Mouse (Mus musculus) limb, embryonic 10.5 days (tissue): ENCODE measurements around the gene Adora3. TPM values are rescaled to one million over a fixed set of nuclear protein-coding genes. Genes with fewer than 3 reads are reported as not detected.

Experiments
- DNase-seq: peaks from one replicate; pipeline ENCODE4 v3.0.0-alpha.2; 2017; ENCODE audit warnings: low spot score
- H3K27ac ChIP-seq: fragments of 300-500 bp; sonication (generic); 2 replicates; pipeline ENCODE4 v1.5.1; 2016; ENCODE audit warnings: mild to moderate bottlenecking
- H3K27me3 ChIP-seq: fragments of 300-500 bp; sonication (generic); 2 replicates; pipeline ENCODE4 v1.6.1; 2016; ENCODE audit warnings: low read depth, mild to moderate bottlenecking; ENCODE audit not compliant: poor library complexity, severe bottlenecking
- H3K36me3 ChIP-seq: fragments of 300-500 bp; sonication (generic); 2 replicates; pipeline ENCODE4 v1.6.1; 2016; ENCODE audit warnings: mild to moderate bottlenecking, moderate library complexity
- H3K4me1 ChIP-seq: fragments of 300-500 bp; sonication (generic); 2 replicates; pipeline ENCODE4 v1.6.1; 2016
- H3K4me3 ChIP-seq: fragments of 300-500 bp; sonication (generic); 2 replicates; pipeline ENCODE4 v1.5.1; 2016; ENCODE audit warnings: mild to moderate bottlenecking, moderate library complexity
- H3K9me3 ChIP-seq: fragments of 300-500 bp; sonication (generic); replicated peaks from 2 replicates; pipeline ENCODE4 v1.6.1; 2016; ENCODE audit warnings: mild to moderate bottlenecking
- WGBS: fragments of 180-500 bp; shearing (Covaris S2); methylation state at CpG from one replicate; pipeline ENCODE4 v1.1.7; 2016; 5-methylcytosine and 5-hydroxymethylcytosine counted together
- polyA plus RNA-seq: library from polyadenylated mRNA; unstranded; fragments of >200 nt; fragmentation: Nextera tagmentation; extraction: Ambion mirVana; gene quantifications from 2 replicates; pipeline ENCODE4 v1.2.1, GENCODE M21; 2016

The Adora3 gene
- 0.25 TPM in 1 of 2 replicates, not detected in the other for polyA plus RNA-seq

- H3K27me3 ChIP-seq = 0 out of 2 replicates have a peak, but pooled peaks cover 6% of the 10 kb centered on the region
- no peaks in the 10 kb centered on the region for H3K9me3 ChIP-seq
- no peak for DNase-seq
- whole genome bisulfite sequencing = 34% methylated on average over 3 of the region's 3 CpGs
- H3K4me3 ChIP-seq = no peak within 1 kb of the TSS
- no peak within 1 kb of the TSS for H3K27ac ChIP-seq
- H3K36me3 ChIP-seq = no peaks in the 10 kb centered on the region
- peaks cover 19% of the 10 kb centered on the region for H3K4me1 ChIP-seq
Observed at GRCm38 (mm10) chr3:105870558-105870957, at the start of gene Adora3, which contains the start of gene Tmigd3. Gene Adora3 (plus strand): TSS chr3:105870858. Gene Tmigd3 (plus strand): TSS chr3:105870903.

- H3K27ac ChIP-seq = no peak overlapping the region
- no peaks in the 10 kb centered on the region for H3K27me3 ChIP-seq
- peaks cover 6% of the 10 kb centered on the region for H3K4me1 ChIP-seq
- no peaks in the 10 kb centered on the region for H3K36me3 ChIP-seq
- no peaks in the 10 kb centered on the region for H3K9me3 ChIP-seq
- 92% methylated on average over 3 of the region's 3 CpGs for WGBS
- no peak overlapping the region for H3K4me3 ChIP-seq
- no peak for DNase-seq
Observed at GRCm38 (mm10) chr3:105821504-105821903, 49.2 kb upstream of the Adora3 start.

DNA sequence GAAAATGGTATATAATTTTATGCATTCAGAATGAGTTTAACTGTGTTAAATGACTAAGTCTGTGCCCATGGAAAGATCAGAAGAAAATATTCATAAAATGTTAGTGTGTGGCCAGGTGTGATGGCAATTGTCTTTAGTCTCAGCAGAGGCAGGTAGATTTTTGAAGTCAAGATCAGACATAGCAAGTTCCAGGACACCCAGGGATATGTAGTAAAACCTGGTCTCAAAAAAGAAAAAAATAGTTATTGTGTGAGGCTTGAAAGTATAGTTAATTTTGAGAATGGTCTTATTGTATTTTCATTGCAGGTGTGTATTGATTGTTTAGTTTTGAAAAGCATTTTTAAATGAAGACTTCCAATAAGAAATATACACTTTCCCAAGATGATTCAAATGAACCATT lies 47.0 kb upstream of the Adora3 start:
- Histone ChIP-seq H3K4me1 (peaks cover 6% of the 10 kb centered on the region), H3K9me3 (no peaks in the 10 kb centered on the region), H3K4me3 (no peak overlapping the region), H3K27me3 (no peaks in the 10 kb centered on the region), H3K36me3 (no peaks in the 10 kb centered on the region), H3K27ac (no peak overlapping the region)
- no peak for DNase-seq

DNA sequence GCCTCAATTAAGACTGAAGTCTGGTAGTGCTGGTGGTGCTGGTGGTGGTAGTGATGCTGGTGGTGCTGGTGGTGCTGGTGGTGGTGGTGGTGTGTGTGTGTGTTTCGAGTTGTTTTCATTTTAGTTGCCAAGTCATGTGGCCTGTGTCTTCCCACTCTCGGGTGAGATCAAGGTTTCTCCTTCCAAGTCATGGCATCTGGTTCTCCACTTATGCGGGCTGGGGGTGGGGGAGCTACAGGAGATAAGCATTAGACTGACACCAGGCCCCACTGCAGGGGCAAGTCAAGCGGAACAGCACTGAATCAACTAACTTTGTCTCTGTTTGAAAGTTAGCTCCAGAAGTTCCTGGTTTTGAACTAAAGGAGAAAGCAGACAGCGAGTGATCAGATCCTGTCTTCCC lies 46.6 kb upstream of the Adora3 start:
- Histone ChIP-seq H3K4me3 (no peak overlapping the region), H3K27ac (no peak overlapping the region), H3K36me3 (no peaks in the 10 kb centered on the region), H3K4me1 (peaks cover 6% of the 10 kb centered on the region), H3K27me3 (no peaks in the 10 kb centered on the region), H3K9me3 (no peaks in the 10 kb centered on the region)
- WGBS = 51% methylated on average over 5 of the region's 5 CpGs
- no peak for DNase-seq

DNA sequence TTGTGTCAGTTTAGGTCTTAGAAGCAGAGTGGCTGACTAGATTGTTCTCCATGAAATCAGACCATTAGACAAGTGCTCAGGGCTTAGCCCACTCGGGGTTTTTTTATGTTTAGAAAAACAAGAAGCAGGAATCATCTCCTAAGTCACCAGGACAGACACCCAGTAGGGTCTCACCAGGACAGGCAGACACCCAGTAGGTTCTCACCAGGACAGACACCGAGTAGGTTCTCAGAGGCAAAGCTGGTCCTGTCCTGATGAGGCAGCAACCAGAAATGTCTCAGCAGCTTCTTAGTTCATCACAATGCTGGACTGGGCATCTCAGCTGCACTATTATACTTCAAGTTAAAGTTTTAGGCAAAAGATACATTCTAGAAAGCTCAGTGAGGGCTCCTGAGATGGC lies 46.0 kb upstream of the Adora3 start:
- no peak for DNase-seq
- H3K36me3 ChIP-seq = no peaks in the 10 kb centered on the region
- H3K4me1 ChIP-seq = peaks cover 6% of the 10 kb centered on the region
- H3K4me3 ChIP-seq = no peak overlapping the region
- H3K27ac ChIP-seq = no peak overlapping the region
- H3K27me3 ChIP-seq = no peaks in the 10 kb centered on the region
- WGBS = 62% methylated on average over 2 of the region's 2 CpGs
- no peaks in the 10 kb centered on the region for H3K9me3 ChIP-seq

DNA sequence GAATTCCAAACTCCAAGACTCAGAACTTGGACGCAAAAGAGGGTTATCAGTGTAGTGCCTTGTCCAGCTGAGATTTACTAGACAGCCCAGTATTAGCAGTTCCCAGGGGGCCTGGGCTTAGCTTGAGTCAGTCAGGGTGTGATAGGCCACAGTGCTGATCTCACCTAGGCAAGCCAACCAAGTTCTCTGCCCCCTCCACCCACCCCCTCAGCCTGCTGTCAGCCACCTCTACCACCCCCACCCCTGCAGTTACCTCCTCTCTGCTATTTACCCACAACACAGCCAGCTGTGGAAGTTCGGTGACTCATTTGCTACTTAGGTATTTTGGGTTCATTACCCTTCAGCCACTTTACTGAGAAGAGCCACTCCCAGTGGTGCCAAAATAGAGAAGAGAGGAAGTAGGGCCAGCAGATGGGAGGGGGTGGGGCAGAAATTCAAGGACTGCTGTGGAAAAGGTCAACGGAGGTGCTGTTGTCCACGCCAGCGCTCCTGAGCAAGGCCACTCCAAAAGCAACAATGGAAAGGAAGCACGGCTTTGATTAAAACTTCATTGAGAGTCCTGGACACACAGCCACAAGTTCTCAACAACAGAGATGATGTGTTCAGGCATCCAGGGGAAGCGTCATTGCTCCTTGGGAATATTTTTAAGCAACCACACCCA lies 45.0 kb upstream of the Adora3 start:
- Histone ChIP-seq H3K27ac (no peak overlapping the region; the same call in 1 of the 2 replicates), H3K27me3 (no peaks in the 10 kb centered on the region), H3K4me1 (peaks cover 6% of the 10 kb centered on the region), H3K36me3 (no peaks in the 10 kb centered on the region), H3K4me3 (no peak overlapping the region), H3K9me3 (no peaks in the 10 kb centered on the region)
- DNase-seq = no peak
- WGBS = 64% methylated on average over 7 of the region's 7 CpGs

- WGBS = 96% methylated on average over 3 of the region's 3 CpGs
- Histone ChIP-seq H3K27me3 (no peaks in the 10 kb centered on the region), H3K9me3 (no peaks in the 10 kb centered on the region), H3K27ac (no peak overlapping the region), H3K4me1 (no peaks in the 10 kb centered on the region), H3K4me3 (no peak overlapping the region), H3K36me3 (no peaks in the 10 kb centered on the region)
- no peak for DNase-seq
Observed at GRCm38 (mm10) chr3:105831584-105831983, 39.1 kb upstream of the Adora3 start.

- WGBS = 68% methylated on average over 3 of the region's 3 CpGs
Observed at GRCm38 (mm10) chr3:105835875-105836274, 34.8 kb upstream of the Adora3 start.

GRCm38 (mm10) chr3:105836883-105837282 lies 33.8 kb upstream of the Adora3 start:
- no peaks in the 10 kb centered on the region for H3K36me3 ChIP-seq
- WGBS = 92% methylated on average over 3 of the region's 3 CpGs
- H3K27ac ChIP-seq = no peak overlapping the region
- H3K27me3 ChIP-seq = no peaks in the 10 kb centered on the region
- DNase-seq = no peak
- no peak overlapping the region for H3K4me3 ChIP-seq
- H3K9me3 ChIP-seq = no peaks in the 10 kb centered on the region
- H3K4me1 ChIP-seq = no peaks in the 10 kb centered on the region

More at GRCm38 (mm10) chr3:105835875-105836274, 34.8 kb upstream of the Adora3 start:
- Histone ChIP-seq H3K36me3 (no peaks in the 10 kb centered on the region), H3K4me3 (no peak overlapping the region), H3K4me1 (no peaks in the 10 kb centered on the region), H3K27me3 (no peaks in the 10 kb centered on the region), H3K27ac (no peak overlapping the region), H3K9me3 (no peaks in the 10 kb centered on the region)
- DNase-seq = no peak

- Histone ChIP-seq H3K9me3 (no peaks in the 10 kb centered on the region), H3K27ac (no peak overlapping the region), H3K4me1 (no peaks in the 10 kb centered on the region), H3K4me3 (no peak overlapping the region), H3K36me3 (no peaks in the 10 kb centered on the region), H3K27me3 (no peaks in the 10 kb centered on the region)
- WGBS = 71% methylated on average over 3 of the region's 3 CpGs
- no peak for DNase-seq
Observed at GRCm38 (mm10) chr3:105838655-105839054, 32.0 kb upstream of the Adora3 start.

DNA sequence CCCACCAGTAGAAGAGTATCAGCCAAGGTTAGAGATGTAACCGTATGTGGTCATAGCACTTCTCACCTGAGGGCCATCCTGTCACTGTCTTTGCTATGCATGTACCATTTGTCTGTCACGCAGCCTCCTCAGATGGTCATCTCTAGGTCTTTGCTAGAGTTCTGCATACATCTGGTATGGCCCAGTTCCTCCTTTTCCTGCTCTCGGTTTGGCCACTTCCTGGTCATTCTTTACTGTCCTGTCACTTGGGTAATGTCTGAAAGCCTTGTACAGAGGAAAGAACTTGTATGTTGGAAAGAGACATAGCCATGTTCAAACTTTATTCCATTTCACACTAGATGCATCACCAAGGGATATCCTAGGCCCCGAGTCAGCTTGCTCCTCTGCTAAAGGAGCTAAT lies 30.8 kb upstream of the Adora3 start:
- 82% methylated on average over 4 of the region's 4 CpGs for WGBS
- Histone ChIP-seq H3K27ac (no peak overlapping the region), H3K27me3 (no peaks in the 10 kb centered on the region), H3K9me3 (no peaks in the 10 kb centered on the region), H3K4me1 (no peaks in the 10 kb centered on the region), H3K36me3 (no peaks in the 10 kb centered on the region), H3K4me3 (no peak overlapping the region)
- DNase-seq = no peak

DNA sequence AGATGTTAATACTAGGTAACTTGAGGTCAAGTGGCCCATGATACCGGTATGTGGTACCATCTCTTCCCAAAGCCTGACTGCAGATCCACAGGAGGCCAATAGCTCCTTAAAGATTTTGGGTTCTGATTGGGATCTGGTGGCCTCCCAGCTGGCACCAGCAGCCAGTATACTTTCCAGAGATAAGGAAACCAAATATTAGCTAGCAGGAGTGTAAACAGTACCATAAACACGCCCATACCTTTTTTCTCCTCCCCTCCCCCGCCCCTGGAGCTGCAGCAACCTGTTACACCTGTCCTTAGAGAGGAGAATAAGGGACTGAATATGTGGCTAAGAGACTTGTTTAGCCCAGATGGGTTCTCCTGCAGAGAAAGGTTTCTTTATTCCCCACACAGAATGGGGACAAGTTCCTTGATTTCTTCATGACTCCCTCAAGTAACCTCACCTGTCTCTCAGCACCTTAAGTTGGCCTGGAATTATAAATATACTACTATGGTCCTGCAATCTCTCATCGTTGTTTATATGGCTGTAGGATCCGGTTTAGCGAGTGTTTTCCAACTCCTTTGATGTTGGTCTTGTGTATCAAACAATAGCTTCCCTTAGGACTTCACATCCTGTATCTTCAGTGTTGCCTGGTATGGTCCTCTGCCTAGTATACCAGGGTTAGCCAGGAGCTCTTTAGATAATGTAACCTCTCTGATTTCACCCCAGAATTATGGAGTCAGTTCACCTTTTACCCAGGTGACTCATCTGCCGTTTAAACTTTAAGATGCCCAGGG lies 24.2 kb upstream of the Adora3 start:
- Histone ChIP-seq H3K4me1 (no peaks in the 10 kb centered on the region), H3K27me3 (no peaks in the 10 kb centered on the region), H3K36me3 (no peaks in the 10 kb centered on the region), H3K9me3 (no peaks in the 10 kb centered on the region), H3K27ac (no peak overlapping the region), H3K4me3 (no peak overlapping the region)
- 68% methylated on average over 7 of the region's 7 CpGs for WGBS
- DNase-seq = no peak

DNA sequence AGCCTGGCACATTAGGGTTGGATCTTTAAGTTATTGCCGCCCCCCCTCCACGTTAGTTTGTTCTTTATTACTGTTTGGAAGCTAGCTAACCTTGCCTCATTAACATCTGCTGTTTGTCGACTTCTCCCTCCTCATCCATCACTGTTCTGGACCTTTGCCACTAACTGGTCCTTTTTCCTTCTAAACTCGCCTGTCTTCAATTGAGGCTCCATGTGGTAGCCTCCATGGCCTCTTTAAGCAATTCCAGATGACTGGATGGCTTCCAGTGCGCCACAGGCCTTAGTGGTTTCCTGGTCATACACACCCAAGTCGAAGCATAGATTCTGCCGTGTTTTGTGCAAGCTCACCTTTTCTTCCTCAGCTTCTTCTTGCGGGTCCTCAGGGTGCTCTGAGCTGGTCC lies 16.9 kb upstream of the Adora3 start:
- WGBS = 14% methylated on average over 8 of the region's 8 CpGs
- peaks cover 45% of the 10 kb centered on the region for H3K4me1 ChIP-seq
- H3K9me3 ChIP-seq = no peaks in the 10 kb centered on the region
- peak overlapping the region; percentile 73 for H3K27ac ChIP-seq
- H3K36me3 ChIP-seq = no peaks in the 10 kb centered on the region
- H3K4me3 ChIP-seq = no peak overlapping the region
- no peaks in the 10 kb centered on the region for H3K27me3 ChIP-seq
- DNase-seq = peak; percentile 84
